Mouse (Mus musculus): ENCODE measurements around the gene B4galt5. TPM values are rescaled to one million over a fixed set of nuclear protein-coding genes. Genes with fewer than 3 reads are reported as not detected.

Gene B4galt5
- polyA plus RNA-seq, 1 experiment from 2014 or later, result 115 TPM

DNA sequence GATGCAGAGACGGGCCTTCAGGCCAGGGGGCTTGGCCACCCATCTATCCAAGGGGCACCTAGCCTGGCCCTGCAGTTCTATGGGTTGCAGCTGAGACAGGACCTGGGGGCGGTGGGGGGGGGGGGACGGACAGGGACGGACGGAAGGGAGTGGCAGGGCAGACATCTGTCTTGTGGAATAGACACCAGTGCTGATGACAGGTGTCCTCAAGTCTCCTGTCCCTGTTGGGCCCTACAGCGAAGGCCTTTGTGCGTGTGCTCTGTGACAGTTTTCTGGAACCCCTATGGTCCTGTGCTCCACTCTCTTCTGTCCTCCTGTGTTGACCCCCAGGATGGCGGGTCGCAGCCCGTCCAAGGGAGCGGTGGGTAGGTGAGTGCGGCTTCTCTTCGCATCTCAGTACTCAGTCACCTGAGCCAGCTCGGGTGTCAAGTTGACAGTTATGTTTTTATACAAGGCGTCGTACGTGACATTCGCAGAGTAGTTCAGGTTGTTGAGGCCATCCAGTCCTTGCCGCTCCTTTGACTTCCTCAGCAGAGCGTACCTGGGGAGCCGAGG lies 48.0 kb downstream of the B4galt5 start:
- WGBS (ENCODE audit: missing documents), result 93% methylated on average over 21 of the region's 21 CpGs
- Histone ChIP-seq H3K79me2 (ENCODE audit: inconsistent target) (peaks cover 29% of the 10 kb centered on the region; the same call in 1 of the 2 replicates), H3K36me3 (ENCODE audit: inconsistent target) (peaks cover 76% of the 10 kb centered on the region), H3K27ac (no peak overlapping the region), H3K4me3 (ENCODE audit: inconsistent target) (no peak overlapping the region)

DNA sequence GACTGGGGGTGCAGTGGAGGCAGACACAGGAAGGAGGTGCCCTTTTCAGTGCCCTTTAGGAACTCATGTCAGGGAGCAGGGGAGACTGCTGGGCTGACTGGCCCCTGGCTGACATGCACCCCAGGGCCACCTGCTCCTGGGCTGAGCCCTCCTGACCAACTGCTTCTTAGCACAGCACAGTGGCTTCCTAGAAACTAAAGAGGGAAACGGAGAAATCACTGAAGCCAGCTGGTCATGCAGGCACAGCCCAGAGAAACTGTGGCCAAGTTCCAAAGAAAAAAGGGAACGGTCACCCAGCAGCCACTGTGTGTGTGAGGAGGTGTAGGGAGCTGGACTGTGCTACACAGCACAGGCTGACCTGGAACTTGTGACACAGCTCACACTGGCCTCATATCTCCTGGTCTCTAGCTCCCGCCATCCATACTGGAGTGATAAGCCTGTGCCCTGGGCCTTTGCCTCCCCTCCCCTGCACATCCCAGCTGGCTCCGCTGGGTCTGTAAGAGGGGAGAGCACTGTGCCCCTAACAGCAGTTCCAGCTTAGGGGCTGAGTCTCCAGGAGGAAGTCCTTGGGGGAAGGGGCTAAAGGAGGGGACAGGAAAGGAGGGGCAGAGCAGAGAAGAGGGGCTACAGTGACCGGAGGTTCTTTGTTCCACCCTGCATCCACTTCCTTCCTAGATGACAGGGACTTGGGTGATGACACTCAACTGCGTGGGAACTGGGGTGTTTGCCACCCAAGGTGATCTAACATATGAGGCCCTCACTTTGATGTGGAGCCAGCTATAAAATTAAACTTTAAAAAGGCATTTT lies 48.9 kb downstream of the B4galt5 start:
- no peak overlapping the region for H3K4me3 ChIP-seq (ENCODE audit: inconsistent target)
- H3K79me2 ChIP-seq (ENCODE audit: inconsistent target), result peaks cover 23% of the 10 kb centered on the region; the same call in 1 of the 2 replicates
- peaks cover 68% of the 10 kb centered on the region for H3K36me3 ChIP-seq (ENCODE audit: inconsistent target)
- 53% methylated on average over 6 of the region's 6 CpGs for WGBS (ENCODE audit: missing documents)
- no peak overlapping the region for H3K27ac ChIP-seq

DNA sequence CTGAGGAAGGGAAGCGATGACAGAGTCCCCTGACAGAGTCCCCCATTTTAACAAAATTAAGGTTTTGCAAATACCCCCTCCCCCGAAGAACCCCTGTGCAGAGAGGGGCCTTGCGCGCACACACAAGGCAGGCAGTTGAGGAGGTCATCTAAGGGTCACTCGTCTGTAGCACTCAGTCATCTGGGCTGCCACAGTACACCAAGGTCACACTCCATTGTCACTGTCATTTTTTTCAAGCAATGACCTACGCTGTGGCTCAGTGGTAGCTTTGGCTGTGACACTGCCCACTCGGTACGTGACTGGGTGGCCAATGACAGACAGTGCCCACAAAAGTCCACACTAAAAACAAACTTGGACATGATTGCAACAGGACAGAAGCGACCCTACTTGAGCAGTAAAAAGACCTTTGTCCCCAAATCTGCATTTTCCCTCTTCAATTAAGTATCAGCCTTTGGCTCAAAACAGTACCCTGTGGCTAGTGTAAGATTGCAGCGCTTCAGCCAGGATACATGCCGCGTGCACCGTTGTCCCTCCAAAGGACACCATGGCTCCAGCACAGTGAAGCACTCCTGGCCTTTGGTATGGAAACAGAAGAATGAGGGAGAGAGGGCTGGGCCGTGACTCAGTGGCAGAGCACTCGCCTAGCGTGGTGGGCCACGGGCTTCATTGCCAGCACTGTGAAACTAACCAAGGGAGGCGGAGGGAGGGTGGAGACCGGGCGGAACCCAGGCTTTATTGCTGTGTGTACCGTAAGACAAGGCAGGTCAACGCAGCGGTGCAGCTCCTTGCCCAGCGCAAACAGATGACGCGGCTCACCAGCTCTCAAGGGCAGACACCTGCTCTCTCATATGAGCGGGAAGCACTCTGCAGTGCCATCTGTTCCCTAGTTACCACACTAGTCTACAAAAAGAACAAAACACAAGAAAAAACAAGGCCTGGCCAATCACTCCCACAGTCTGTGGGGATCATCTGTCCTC lies 50.0 kb downstream of the B4galt5 start:
- Histone ChIP-seq H3K4me3 (ENCODE audit: inconsistent target) (no peak overlapping the region), H3K36me3 (ENCODE audit: inconsistent target) (peaks cover 58% of the 10 kb centered on the region), H3K27ac (no peak overlapping the region), H3K79me2 (ENCODE audit: inconsistent target) (peaks cover 12% of the 10 kb centered on the region; the same call in 1 of the 2 replicates)
- 97% methylated on average over 27 of the region's 27 CpGs for WGBS (ENCODE audit: missing documents)

DNA sequence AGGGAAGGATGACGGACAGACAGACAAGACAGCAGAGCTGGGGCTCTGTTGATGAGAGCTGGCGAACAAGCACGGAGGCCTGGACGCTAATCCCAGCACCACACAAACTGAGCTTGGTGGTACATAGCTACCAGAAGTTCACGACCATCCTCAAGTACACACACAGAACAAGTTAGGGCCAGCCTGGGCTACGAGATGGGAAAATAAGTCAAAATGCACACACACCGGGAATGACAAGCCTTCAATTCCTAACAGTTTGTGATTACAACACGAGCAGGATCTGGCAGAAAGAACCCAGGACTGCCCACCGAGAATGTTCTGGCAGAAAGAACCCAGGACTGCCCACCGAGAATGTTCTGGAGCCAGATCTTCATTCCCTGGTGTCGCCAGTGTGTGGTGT lies 51.0 kb downstream of the B4galt5 start:
- Histone ChIP-seq H3K79me2 (ENCODE audit: inconsistent target) (peaks cover 2% of the 10 kb centered on the region; the same call in 1 of the 2 replicates), H3K36me3 (ENCODE audit: inconsistent target) (peaks cover 48% of the 10 kb centered on the region), H3K27ac (no peak overlapping the region), H3K4me3 (ENCODE audit: inconsistent target) (no peak overlapping the region)
- WGBS (ENCODE audit: missing documents), result 89% methylated on average over 6 of the region's 11 CpGs

DNA sequence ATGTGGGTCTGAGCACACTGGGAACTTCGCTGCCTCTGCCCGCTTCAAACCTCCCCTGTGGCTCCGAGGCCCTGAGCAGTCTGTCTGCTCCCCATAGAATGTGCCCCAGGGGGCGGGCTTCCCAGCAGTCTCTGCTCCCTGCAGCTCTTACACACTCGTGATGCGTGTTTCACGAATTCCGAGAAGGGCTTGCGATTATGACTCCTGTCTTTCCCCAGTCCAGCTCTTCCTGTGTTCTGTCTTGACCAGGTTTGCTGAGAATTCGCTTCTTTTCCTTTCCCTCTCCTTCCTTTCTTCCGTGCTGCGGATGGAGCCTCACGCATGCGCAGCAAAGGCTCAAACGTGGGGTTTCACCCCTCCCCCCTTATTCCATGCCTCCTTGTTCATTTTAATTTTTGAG lies 54.1 kb downstream of the B4galt5 start:
- H3K36me3 ChIP-seq (ENCODE audit: inconsistent target), result peaks cover 19% of the 10 kb centered on the region
- no peak overlapping the region for H3K4me3 ChIP-seq (ENCODE audit: inconsistent target)
- H3K27ac ChIP-seq, result no peak overlapping the region
- no peaks in the 10 kb centered on the region for H3K79me2 ChIP-seq (ENCODE audit: inconsistent target)
- WGBS (ENCODE audit: missing documents), result 63% methylated on average over 10 of the region's 15 CpGs

DNA sequence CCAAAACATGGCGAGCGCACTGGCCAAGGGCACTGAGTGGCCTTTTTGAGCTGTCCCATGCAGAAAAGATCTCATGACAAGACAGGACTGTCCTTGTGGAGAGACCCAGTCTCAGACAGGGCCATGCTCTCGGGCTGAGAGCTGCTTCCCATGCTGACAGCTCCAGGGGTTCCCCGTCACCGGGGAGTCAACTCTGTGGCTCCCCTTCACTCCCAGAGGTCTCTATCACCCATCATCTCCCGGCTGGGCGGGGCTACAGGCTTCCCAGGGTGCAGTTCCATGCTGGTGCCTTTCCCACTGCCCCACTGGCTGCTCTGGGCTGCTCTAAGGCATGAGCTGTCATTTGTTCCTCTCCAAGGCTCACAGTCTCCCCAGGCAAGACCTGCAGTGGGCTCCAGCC lies 54.8 kb downstream of the B4galt5 start:
- Histone ChIP-seq H3K79me2 (ENCODE audit: inconsistent target) (no peaks in the 10 kb centered on the region), H3K4me3 (ENCODE audit: inconsistent target) (no peak overlapping the region), H3K36me3 (ENCODE audit: inconsistent target) (peaks cover 12% of the 10 kb centered on the region), H3K27ac (no peak overlapping the region)
- WGBS (ENCODE audit: missing documents), result 86% methylated on average over 7 of the region's 7 CpGs

DNA sequence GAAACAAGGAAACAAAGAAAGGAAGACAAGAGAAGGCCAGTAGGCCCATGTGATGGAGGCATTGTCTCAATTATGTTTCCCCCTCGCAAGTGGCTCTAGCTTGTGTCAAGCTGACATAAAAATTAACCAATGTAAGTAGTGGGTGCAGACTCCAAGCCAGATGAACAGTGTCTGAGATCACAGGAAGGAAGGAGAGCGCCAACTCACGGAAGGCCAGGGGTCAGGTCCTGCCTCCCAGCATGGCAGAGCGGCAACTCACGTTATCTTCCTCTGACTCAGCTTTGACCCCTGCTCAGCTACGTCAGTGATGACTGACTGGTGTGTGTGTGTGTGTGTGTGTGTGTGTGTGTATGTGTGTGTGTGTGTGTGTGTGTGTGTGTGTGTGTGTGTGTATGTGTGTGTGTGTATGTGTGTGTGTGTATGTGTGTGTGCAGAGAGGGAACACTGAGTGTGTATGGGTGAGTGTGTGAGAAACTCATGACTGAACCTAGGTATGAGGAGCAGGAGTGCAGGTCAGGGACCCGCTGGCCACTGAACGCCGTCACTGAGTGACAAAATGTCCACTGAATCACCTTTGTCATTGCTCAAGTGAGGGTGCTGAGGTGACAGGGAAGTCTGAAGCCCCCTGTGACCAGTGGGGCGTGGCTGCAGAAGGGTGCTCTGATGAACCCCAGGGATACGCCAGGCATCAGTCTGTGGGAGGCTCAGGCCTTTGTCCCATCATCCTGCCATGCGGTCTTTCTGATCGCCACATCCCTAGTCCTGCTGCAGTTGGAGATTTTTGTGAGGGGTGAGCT lies 55.5 kb downstream of the B4galt5 start:
- Histone ChIP-seq H3K36me3 (ENCODE audit: inconsistent target) (peaks cover 4% of the 10 kb centered on the region), H3K4me3 (ENCODE audit: inconsistent target) (no peak overlapping the region), H3K27ac (no peak overlapping the region), H3K79me2 (ENCODE audit: inconsistent target) (no peaks in the 10 kb centered on the region)
- WGBS (ENCODE audit: missing documents), result 79% methylated on average over 13 of the region's 13 CpGs

DNA sequence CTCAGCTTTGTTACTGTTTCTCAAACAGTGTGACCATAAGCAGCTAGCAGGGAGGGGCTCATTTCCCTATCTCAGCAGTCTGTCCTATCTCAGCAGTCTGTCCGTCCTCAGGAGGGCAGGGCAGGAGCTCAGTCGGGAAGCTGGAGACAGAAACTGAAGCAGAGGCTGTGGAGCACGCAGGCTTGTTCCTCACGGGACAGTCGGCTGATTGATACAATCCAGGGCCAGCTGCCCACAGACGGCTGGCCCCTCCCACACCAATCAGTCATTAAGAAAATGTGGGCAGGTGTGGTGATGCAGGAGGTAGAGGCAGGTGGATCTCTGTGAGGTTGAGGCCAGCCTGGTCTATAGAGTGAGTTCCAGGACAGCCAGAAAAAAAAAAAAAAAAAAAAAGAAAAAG lies 56.1 kb downstream of the B4galt5 start:
- H3K4me3 ChIP-seq (ENCODE audit: inconsistent target), result no peak overlapping the region
- no peak overlapping the region for H3K27ac ChIP-seq
- 69% methylated on average over 6 of the region's 6 CpGs for WGBS (ENCODE audit: missing documents)
- H3K36me3 ChIP-seq (ENCODE audit: inconsistent target), result no peaks in the 10 kb centered on the region; the same call in 1 of the 2 replicates
- no peaks in the 10 kb centered on the region for H3K79me2 ChIP-seq (ENCODE audit: inconsistent target)

DNA sequence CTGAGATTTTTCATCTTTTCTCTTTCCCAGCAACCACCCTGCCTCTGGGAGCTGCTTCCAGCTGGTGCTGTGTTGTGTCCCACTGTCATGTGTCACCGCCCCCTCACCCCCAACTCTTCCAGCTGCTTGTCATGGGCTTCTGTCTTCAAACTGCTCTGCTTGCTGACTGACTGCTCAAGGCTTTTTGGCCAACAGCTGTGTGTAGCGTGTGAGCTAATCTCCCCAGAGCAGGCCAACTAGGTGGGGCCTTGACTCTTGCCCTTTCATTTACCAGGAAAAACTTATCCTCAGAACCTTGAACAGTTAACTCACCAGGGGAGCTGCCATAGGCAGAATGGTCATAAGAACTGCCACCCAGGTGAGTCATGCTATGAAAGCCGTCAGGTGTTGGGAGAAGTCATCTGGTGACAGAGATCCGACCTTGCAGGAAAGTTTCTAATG lies 56.8 kb downstream of the B4galt5 start:
- H3K27ac ChIP-seq, result no peak overlapping the region
- 89% methylated on average over 4 of the region's 4 CpGs for WGBS (ENCODE audit: missing documents)
- no peak overlapping the region for H3K4me3 ChIP-seq (ENCODE audit: inconsistent target)
- no peaks in the 10 kb centered on the region for H3K36me3 ChIP-seq (ENCODE audit: inconsistent target)
- no peaks in the 10 kb centered on the region for H3K79me2 ChIP-seq (ENCODE audit: inconsistent target)

DNA sequence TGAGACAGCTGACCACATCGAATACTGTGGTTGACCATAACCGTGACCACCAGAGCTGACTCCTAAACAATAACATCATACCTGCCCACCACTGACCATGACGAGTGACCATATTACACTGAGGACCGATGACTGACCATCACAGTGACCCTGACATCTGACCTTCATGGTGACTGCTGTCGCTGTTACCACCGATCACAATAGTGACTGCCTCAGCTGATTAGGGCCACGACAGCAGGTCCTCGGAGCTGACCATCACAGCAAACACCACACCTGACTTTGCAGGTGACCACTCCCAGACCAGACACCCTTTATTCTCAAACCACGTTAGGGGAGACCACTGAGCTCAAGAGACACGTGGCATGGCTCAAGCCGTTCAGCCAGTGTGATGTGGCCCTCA lies 57.3 kb downstream of the B4galt5 start:
- H3K36me3 ChIP-seq (ENCODE audit: inconsistent target), result no peaks in the 10 kb centered on the region
- WGBS (ENCODE audit: missing documents), result 92% methylated on average over 11 of the region's 11 CpGs
- no peak overlapping the region for H3K4me3 ChIP-seq (ENCODE audit: inconsistent target)
- no peak overlapping the region for H3K27ac ChIP-seq
- H3K79me2 ChIP-seq (ENCODE audit: inconsistent target), result no peaks in the 10 kb centered on the region

DNA sequence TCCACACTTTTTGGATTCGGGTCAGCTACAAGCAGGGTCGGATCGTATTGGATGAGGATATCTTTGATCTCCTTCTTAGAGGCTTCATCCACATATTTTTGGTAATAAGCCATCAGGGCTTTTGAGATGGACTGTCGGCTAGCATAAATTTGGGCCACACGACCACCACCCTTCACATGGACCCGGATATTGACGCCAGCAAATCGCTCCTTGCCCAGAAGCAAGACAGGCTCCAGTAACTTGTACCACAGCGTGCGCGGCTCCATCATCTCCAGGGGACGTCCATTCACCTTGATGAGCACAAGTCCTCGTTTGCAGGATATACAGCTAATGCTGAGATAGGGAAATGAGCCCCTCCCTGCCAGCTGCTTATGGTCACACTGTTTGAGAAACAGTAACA lies 67.5 kb downstream of the B4galt5 start:
- Histone ChIP-seq H3K79me2 (ENCODE audit: inconsistent target) (no peaks in the 10 kb centered on the region), H3K36me3 (ENCODE audit: inconsistent target) (no peaks in the 10 kb centered on the region), H3K27ac (no peak overlapping the region), H3K4me3 (ENCODE audit: inconsistent target) (no peak overlapping the region)
- WGBS (ENCODE audit: missing documents), result 91% methylated on average over 13 of the region's 13 CpGs

DNA sequence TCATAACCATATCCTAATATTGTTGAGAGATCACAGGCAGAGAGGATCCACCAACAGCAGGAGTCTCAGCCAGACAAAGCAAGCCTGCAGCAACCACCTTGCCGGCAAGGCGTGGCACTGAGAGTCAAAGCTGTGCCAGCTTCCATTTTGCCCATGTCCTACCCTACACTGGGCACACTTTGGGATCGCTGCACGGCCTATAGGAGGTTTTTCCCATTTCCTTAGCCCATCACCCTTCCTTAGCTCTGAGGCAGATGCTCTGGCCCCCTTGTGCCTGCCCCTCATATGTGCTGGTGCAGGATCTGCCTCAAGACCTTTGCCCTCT lies 68.0 kb downstream of the B4galt5 start:
- H3K27ac ChIP-seq, result no peak overlapping the region
- H3K79me2 ChIP-seq (ENCODE audit: inconsistent target), result no peaks in the 10 kb centered on the region
- no peaks in the 10 kb centered on the region for H3K36me3 ChIP-seq (ENCODE audit: inconsistent target)
- no peak overlapping the region for H3K4me3 ChIP-seq (ENCODE audit: inconsistent target)
- WGBS (ENCODE audit: missing documents), result 76% methylated on average over 4 of the region's 4 CpGs

DNA sequence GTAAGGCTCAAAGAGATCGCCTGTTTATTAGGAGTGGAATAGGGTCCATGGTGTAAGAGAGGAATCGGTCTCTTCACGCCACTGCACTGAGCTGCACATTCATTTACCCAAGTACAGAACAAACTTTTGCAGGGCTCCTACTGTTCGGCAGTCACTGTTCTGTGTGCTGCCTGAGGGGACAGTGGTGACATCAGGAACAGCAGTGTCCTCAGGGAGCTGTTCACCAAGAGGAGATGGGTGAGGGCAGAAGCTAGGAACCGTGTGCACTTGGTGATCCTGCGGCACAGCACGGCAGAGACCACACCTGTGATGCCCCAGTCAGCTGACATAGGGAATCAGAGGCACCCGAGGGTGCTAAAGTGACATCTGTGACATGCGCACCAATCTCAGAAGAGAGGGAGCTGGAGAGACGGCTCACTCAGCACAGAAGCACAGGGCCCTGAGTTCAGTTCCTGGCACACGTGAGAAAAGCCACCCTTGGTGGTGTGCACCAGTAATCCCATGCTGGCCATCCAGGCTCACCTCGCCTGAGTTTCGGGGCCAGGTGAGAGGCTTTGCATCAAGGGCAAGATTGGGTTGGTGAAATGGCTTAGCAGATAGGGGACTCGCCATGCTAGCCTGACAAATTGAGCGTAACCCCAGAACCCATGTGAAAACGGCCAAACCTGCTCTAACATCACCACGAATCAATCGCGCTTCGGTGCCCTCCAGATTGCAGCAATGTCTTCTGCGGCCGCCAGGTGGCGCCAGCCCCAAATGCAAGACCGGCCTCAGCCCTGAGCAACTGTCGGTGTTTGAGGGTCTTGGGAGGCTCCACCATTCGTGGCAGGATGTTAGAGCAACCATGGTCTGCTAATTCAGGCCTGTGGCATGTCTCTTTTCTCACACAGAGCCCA lies 68.6 kb downstream of the B4galt5 start:
- Histone ChIP-seq H3K4me3 (ENCODE audit: inconsistent target) (no peak overlapping the region), H3K79me2 (ENCODE audit: inconsistent target) (no peaks in the 10 kb centered on the region), H3K36me3 (ENCODE audit: inconsistent target) (no peaks in the 10 kb centered on the region), H3K27ac (no peak overlapping the region)
- WGBS (ENCODE audit: missing documents), result 38% methylated on average over 25 of the region's 26 CpGs

All from macrophage (primary cell).